Mouse (Mus musculus): ENCODE measurements at regions not wholly inside any gene's neighbourhood (a gene's known extent, or its start where the extent isn't known, plus 50 kb on each side); places are given as distances from the start of the nearest gene placed in this dataset.

GRCm38 (mm10) chr10:117938717-117939116, 92.9 kb upstream of the Rap1b start:
- TF ChIP-seq CTCF (IDR thresholded peaks at IDR 0.05; ENCODE audit: control insufficient read depth, insufficient read depth, insufficient read length) (no peak), USF1 (IDR thresholded peaks at IDR 0.05; ENCODE audit: low read depth) (no peak)

Data from C2C12 (cell line).